Mouse (Mus musculus) MEL (cell line): ENCODE measurements around the gene Myo15b. TPM values are rescaled to one million over a fixed set of nuclear protein-coding genes. Genes with fewer than 3 reads are reported as not detected.

Source experiments
- DNase-seq: peaks from one replicate; pipeline ENCODE4 v3.0.0; 2011; ENCODE audit warnings: low read depth, low spot score
- H3K27ac ChIP-seq: 2 replicates; pipeline ENCODE4 v1.5.1; 2012; ENCODE audit warnings: low read depth, mild to moderate bottlenecking, control low read depth, low read length, moderate library complexity; ENCODE audit not compliant: control insufficient read depth
- H3K27me3 ChIP-seq, 2 experiments: fragments of 150-350 bp in 1 of 2; sonication (generic) in 1 of 2; 2 replicates each; pipeline ENCODE4 v1.6.1; 2012; ENCODE audit warnings: low read length in 2 of 2, mild to moderate bottlenecking in 2 of 2, improper control_type of control experiment in 1 of 2, moderate library complexity in 1 of 2; ENCODE audit not compliant: insufficient read depth in 2 of 2, control insufficient read depth in 1 of 2
- H3K36me3 ChIP-seq, 2 experiments: 2 replicates each; pipeline ENCODE4 v1.6.1; 2012 to 2014; ENCODE audit warnings: low read length in 2 of 2, improper control_type of control experiment in 1 of 2, inconsistent platforms in 1 of 2, mild to moderate bottlenecking in 1 of 2; ENCODE audit not compliant: insufficient read depth in 2 of 2, control insufficient read depth in 1 of 2
- H3K4me1 ChIP-seq, 2 experiments: fragments of 150-350 bp in 1 of 2; sonication (generic) in 1 of 2; 2 replicates each; pipeline ENCODE4 v1.6.1; 2012; ENCODE audit warnings: low read length in 2 of 2, improper control_type of control experiment in 1 of 2, mild to moderate bottlenecking in 1 of 2; ENCODE audit not compliant: insufficient read depth in 2 of 2, control insufficient read depth in 1 of 2
- H3K4me3 ChIP-seq, 2 experiments: fragments of 150-350 bp in 1 of 2; sonication (generic) in 1 of 2; 2 replicates each; pipeline ENCODE4 v1.5.1; 2012; ENCODE audit warnings: low read depth in 2 of 2, low read length in 2 of 2, mild to moderate bottlenecking in 2 of 2, moderate library complexity in 2 of 2, control low read depth in 1 of 2, improper control_type of control experiment in 1 of 2; ENCODE audit not compliant: control insufficient read depth in 1 of 2, insufficient read depth in 1 of 2
- H3K79me2 ChIP-seq: 2 replicates; pipeline ENCODE4 v1.6.1; 2012; ENCODE audit warnings: mild to moderate bottlenecking, low read length, moderate library complexity; ENCODE audit not compliant: control insufficient read depth, poor library complexity, insufficient read depth
- H3K9ac ChIP-seq: 2 replicates; pipeline ENCODE4 v1.6.1; 2012; ENCODE audit warnings: low read depth, mild to moderate bottlenecking, control low read depth, low read length, moderate library complexity; ENCODE audit not compliant: control insufficient read depth, poor library complexity, severe bottlenecking
- H3K9me3 ChIP-seq: fragments of 150-350 bp; sonication (generic); replicated peaks from 2 replicates; pipeline ENCODE4 v1.6.1; 2012; ENCODE audit warnings: mild to moderate bottlenecking, low read length, improper control_type of control experiment, moderate library complexity; ENCODE audit not compliant: insufficient read depth
- BHLHE40 ChIP-seq: IDR thresholded peaks from 2 replicates; pipeline ENCODE4 v1.6.1; 2012; ENCODE audit warnings: low read depth, mild to moderate bottlenecking, inconsistent platforms, low read length, improper control_type of control experiment, borderline replicate concordance
- CHD1 ChIP-seq: IDR thresholded peaks from 2 replicates; pipeline ENCODE4 v1.6.1; 2012; ENCODE audit warnings: low read depth, mild to moderate bottlenecking, inconsistent platforms, low read length, improper control_type of control experiment
- CHD2 ChIP-seq: IDR thresholded peaks from 2 replicates; pipeline ENCODE4 v1.6.1; 2011; ENCODE audit warnings: low read length, improper control_type of control experiment
- CTCF ChIP-seq, 3 experiments: IDR thresholded peaks in 2 of 3; conservative IDR thresholded peaks in 1 of 3; 2 replicates each; pipeline ENCODE4 v1.5.1; 2011 to 2012; ENCODE audit warnings: low read length in 3 of 3, low read depth in 2 of 3, mild to moderate bottlenecking in 2 of 3, improper control_type of control experiment in 1 of 3, inconsistent platforms in 1 of 3, mixed read lengths in 1 of 3, moderate library complexity in 1 of 3; ENCODE audit not compliant: control insufficient read depth in 1 of 3, insufficient read depth in 1 of 3, poor library complexity in 1 of 3, severe bottlenecking in 1 of 3
- E2F4 ChIP-seq: IDR thresholded peaks from 2 replicates; pipeline ENCODE4 v1.6.1; 2011; ENCODE audit warnings: low read depth, low read length, improper control_type of control experiment, borderline replicate concordance
- ELF1 ChIP-seq: IDR thresholded peaks from 2 replicates; pipeline ENCODE4 v1.6.1; 2014; ENCODE audit warnings: low read depth, mild to moderate bottlenecking, inconsistent platforms, low read length, improper control_type of control experiment, moderate library complexity
- EP300 ChIP-seq, 2 experiments: IDR thresholded peaks; 2 replicates each; pipeline ENCODE4 v1.6.1; 2011; ENCODE audit warnings: improper control_type of control experiment in 2 of 2, low read length in 2 of 2, low read depth in 1 of 2, mild to moderate bottlenecking in 1 of 2
- ETS1 ChIP-seq: IDR thresholded peaks from 2 replicates; pipeline ENCODE4 v1.6.1; 2012; ENCODE audit warnings: low read depth, mild to moderate bottlenecking, inconsistent platforms, low read length, improper control_type of control experiment, moderate library complexity
- GABPA ChIP-seq: IDR thresholded peaks from 2 replicates; pipeline ENCODE4 v1.6.1; 2012; ENCODE audit warnings: low read depth, mild to moderate bottlenecking, inconsistent platforms, low read length, improper control_type of control experiment, moderate library complexity
- KAT2A ChIP-seq: conservative IDR thresholded peaks from 2 replicates; pipeline ENCODE4 v1.6.1; 2012; ENCODE audit warnings: low read depth, low read length, improper control_type of control experiment, inconsistent platforms
- MAFK ChIP-seq: IDR thresholded peaks from 2 replicates; pipeline ENCODE4 v1.6.1; 2011; ENCODE audit warnings: low read depth, mild to moderate bottlenecking, low read length, improper control_type of control experiment, borderline replicate concordance
- MAX ChIP-seq: IDR thresholded peaks from 2 replicates; pipeline ENCODE4 v1.6.1; 2011; ENCODE audit warnings: low read length, improper control_type of control experiment
- MAZ ChIP-seq: IDR thresholded peaks from 2 replicates; pipeline ENCODE4 v1.6.1; 2012; ENCODE audit warnings: low read depth, mild to moderate bottlenecking, inconsistent platforms, low read length, improper control_type of control experiment
- MEF2A ChIP-seq: IDR thresholded peaks from 2 replicates; pipeline ENCODE4 v1.6.1; 2014; ENCODE audit warnings: low read depth, mild to moderate bottlenecking, inconsistent platforms, low read length, improper control_type of control experiment; ENCODE audit not compliant: poor library complexity, insufficient replicate concordance, severe bottlenecking; ENCODE audit errors: extremely low read depth
- MXI1 ChIP-seq: IDR thresholded peaks from 2 replicates; pipeline ENCODE4 v1.6.1; 2011; ENCODE audit warnings: mild to moderate bottlenecking, low read depth, low read length, improper control_type of control experiment
- MYC ChIP-seq: IDR thresholded peaks from 2 replicates; pipeline ENCODE4 v1.6.1; 2011; ENCODE audit warnings: low read depth, mild to moderate bottlenecking, low read length, improper control_type of control experiment, moderate library complexity
- NRF1 ChIP-seq: IDR thresholded peaks from 2 replicates; pipeline ENCODE4 v1.6.1; 2014; ENCODE audit warnings: low read depth, mild to moderate bottlenecking, inconsistent platforms, low read length, improper control_type of control experiment, moderate library complexity; ENCODE audit not compliant: poor library complexity, insufficient read depth, severe bottlenecking
- POLR2A ChIP-seq, 2 experiments: IDR thresholded peaks; 2 replicates each; pipeline ENCODE4 v1.6.1; 2011 to 2012; ENCODE audit warnings: low read length in 2 of 2, mild to moderate bottlenecking in 2 of 2, control low read depth in 1 of 2, improper control_type of control experiment in 1 of 2, low read depth in 1 of 2, moderate library complexity in 1 of 2; ENCODE audit not compliant: control insufficient read depth in 1 of 2, insufficient read depth in 1 of 2, poor library complexity in 1 of 2
- POLR2AphosphoS5 ChIP-seq: IDR thresholded peaks from 2 replicates; pipeline ENCODE4 v1.6.1; 2012; ENCODE audit warnings: low read depth, borderline replicate concordance, mild to moderate bottlenecking, inconsistent platforms, low read length, moderate library complexity, mixed read lengths
- RCOR1 ChIP-seq: IDR thresholded peaks from 2 replicates; pipeline ENCODE4 v1.6.1; 2012; ENCODE audit warnings: low read depth, mild to moderate bottlenecking, inconsistent platforms, low read length, improper control_type of control experiment
- SIN3A ChIP-seq: IDR thresholded peaks from 2 replicates; pipeline ENCODE4 v1.6.1; 2012; ENCODE audit warnings: low read length, improper control_type of control experiment, inconsistent platforms
- SMC3 ChIP-seq: IDR thresholded peaks from 2 replicates; pipeline ENCODE4 v1.6.1; 2011; ENCODE audit warnings: low read depth, low read length, improper control_type of control experiment
- TAL1 ChIP-seq: IDR thresholded peaks from 2 replicates; pipeline ENCODE4 v1.6.1; 2012; ENCODE audit warnings: mild to moderate bottlenecking, inconsistent platforms, low read length, moderate library complexity, mixed read lengths
- TBP ChIP-seq: IDR thresholded peaks from 2 replicates; pipeline ENCODE4 v1.8.0; 2011; ENCODE audit warnings: low read depth, low read length, improper control_type of control experiment
- UBTF ChIP-seq: IDR thresholded peaks from 2 replicates; pipeline ENCODE4 v1.6.1; 2012; ENCODE audit warnings: low read depth, mild to moderate bottlenecking, inconsistent platforms, low read length, improper control_type of control experiment, moderate library complexity, borderline replicate concordance; ENCODE audit not compliant: insufficient read depth
- USF1 ChIP-seq: IDR thresholded peaks from 2 replicates; pipeline ENCODE4 v1.6.1; 2014; ENCODE audit warnings: low read depth, mild to moderate bottlenecking, inconsistent platforms, low read length, improper control_type of control experiment, moderate library complexity
- ZC3H11A ChIP-seq: IDR thresholded peaks from 2 replicates; pipeline ENCODE4 v1.6.1; 2012; ENCODE audit warnings: low read depth, mild to moderate bottlenecking, inconsistent platforms, low read length, improper control_type of control experiment
- ZKSCAN1 ChIP-seq: IDR thresholded peaks from 2 replicates; pipeline ENCODE4 v1.6.1; 2012; ENCODE audit warnings: low read depth, mild to moderate bottlenecking, inconsistent platforms, low read length, improper control_type of control experiment, moderate library complexity
- ZMIZ1 ChIP-seq: IDR thresholded peaks from 2 replicates; pipeline ENCODE4 v1.6.1; 2012; ENCODE audit warnings: low read depth, mild to moderate bottlenecking, inconsistent platforms, low read length, improper control_type of control experiment, moderate library complexity
- ZNF384 ChIP-seq: IDR thresholded peaks from 2 replicates; pipeline ENCODE4 v1.6.1; 2012; ENCODE audit warnings: low read depth, mild to moderate bottlenecking, inconsistent platforms, low read length, improper control_type of control experiment
- polyA plus RNA-seq, 2 experiments: library from polyadenylated mRNA; stranded (reverse) in 1 of 2; unstranded in 1 of 2; fragments of >175 nt in 1 of 2; fragments of >200 nt in 1 of 2; gene quantifications; 2 replicates each; pipeline versions ENCODE4 v1.2.1 to v1.2.4; 2012; ENCODE audit warnings: low replicate concordance in 2 of 2, low read depth in 1 of 2; ENCODE audit not compliant: insufficient read length in 2 of 2, insufficient read depth in 1 of 2, missing spikeins in 1 of 2
- total RNA-seq: library from RNA; depleted of rRNA; stranded (reverse); fragments of 300-350 nt; gene quantifications from 2 replicates; pipeline ENCODE4 v1.2.3, GENCODE M21; 2012

Gene Myo15b
- total and polyA plus RNA-seq, 3 experiments: 1.5 to 3.2 TPM; not detected in 1

- DNase-seq: no peak
- TF ChIP-seq UBTF (no peak), BHLHE40 (no peak), GABPA (no peak), MAX (no peak), NRF1 (no peak), MAFK (no peak), CHD1 (no peak)
- Histone ChIP-seq H3K4me3 (no peak overlapping the region), H3K27ac (no peak overlapping the region), H3K79me2 (peaks cover 28% of the 10 kb centered on the region), H3K4me1 (peaks cover 9 to 11% of the 10 kb centered on the region in 2 experiments; a peak in 3 of 4 replicates), H3K27me3 (no peaks in the 10 kb centered on the region), H3K36me3 (peaks cover 4 to 9% of the 10 kb centered on the region in 2 experiments), H3K9me3 (no peaks in the 10 kb centered on the region), H3K9ac (no peak overlapping the region)
Observed at GRCm38 (mm10) chr11:115931235-115931634, 73.0 kb downstream of the Myo15b start.

GRCm38 (mm10) chr11:115933108-115933746 lies 75.0 kb downstream of the Myo15b start, which contains the start of the genes Sap30bp and Recql5:
Gene Sap30bp (plus strand): TSS chr11:115933282.
Gene Recql5 (minus strand): TSS chr11:115933477.
- peak; percentile 100 for DNase-seq
- H3K4me1 ChIP-seq: peaks cover 9 to 11% of the 10 kb centered on the region in 2 experiments; a peak in 3 of 4 replicates
- H3K79me2 ChIP-seq: peaks cover 28% of the 10 kb centered on the region
- no peaks in the 10 kb centered on the region for H3K9me3 ChIP-seq
- peaks cover 4 to 9% of the 10 kb centered on the region in 2 experiments for H3K36me3 ChIP-seq
- peak within 1 kb of the TSS; percentile 86 for H3K9ac ChIP-seq
- H3K27ac ChIP-seq: peak within 1 kb of the TSS; percentile 55
- H3K4me3 ChIP-seq: peak within 1 kb of the TSS; percentile 90 to 95
- no peaks in the 10 kb centered on the region for H3K27me3 ChIP-seq
- TF ChIP-seq GABPA: no peak
- no peak for TF ChIP-seq SMC3
- TF ChIP-seq MXI1: peak; percentile 98
- TF ChIP-seq ELF1: peak; percentile 100
- peak; percentile 88 for TF ChIP-seq MYC
- TF ChIP-seq E2F4: 0 out of 2 replicates have a peak, but pooled peaks have one; percentile 63
- TF ChIP-seq ETS1: peak; percentile 46; the same call in 1 of the 2 replicates
- TF ChIP-seq UBTF: no peak
- TF ChIP-seq ZC3H11A: no peak
- TF ChIP-seq POLR2AphosphoS5: no peak
- TF ChIP-seq ZKSCAN1: no peak
- no peak for TF ChIP-seq RCOR1
- peak; percentile 74 to 88 for TF ChIP-seq POLR2A (IDR thresholded peaks at IDR 0.05; ENCODE audit: control insufficient read depth in 1 of 2, insufficient read depth in 1 of 2, low read depth in 1 of 2, low read length in 2 of 2, poor library complexity in 1 of 2)
- peak; percentile 72 for TF ChIP-seq ZMIZ1
- TF ChIP-seq MEF2A: peak; percentile 59; the same call in 1 of the 2 replicates
- peak; percentile 100 for TF ChIP-seq SIN3A
- peak; percentile 83 for TF ChIP-seq TBP
- peak; percentile 89; the same call in 1 of the 2 replicates for TF ChIP-seq MAZ
- 0 out of 4 replicates have a peak, but pooled peaks of 1 of the 2 experiments have one; percentile 6 for TF ChIP-seq EP300 (IDR thresholded peaks at IDR 0.05; ENCODE audit: low read depth in 1 of 2, low read length in 2 of 2)
- TF ChIP-seq TAL1: no peak
- peak; percentile 68 for TF ChIP-seq USF1
- peak; percentile 67 for TF ChIP-seq CHD2
- TF ChIP-seq NRF1: 0 out of 2 replicates have a peak, but pooled peaks have one; percentile 38
- TF ChIP-seq BHLHE40: no peak
- TF ChIP-seq KAT2A: peak; percentile 92
- no peak for TF ChIP-seq CTCF (IDR thresholded peaks at IDR 0.05 in 2 of 3, conservative IDR thresholded peaks at IDR 0.05 in 1 of 3; ENCODE audit: control insufficient read depth in 1 of 3, insufficient read depth in 1 of 3, low read depth in 2 of 3, low read length in 3 of 3, poor library complexity in 1 of 3, severe bottlenecking in 1 of 3)
- TF ChIP-seq ZNF384: no peak
